Mouse (Mus musculus) monocyte, adult 5-6 weeks (primary cell): ENCODE data around the gene Igsf10. TPM values are rescaled to one million over a fixed set of nuclear protein-coding genes. Genes with fewer than 3 reads are reported as not detected.
"Not testable (repeated sequence)": the region's sequence is repeated elsewhere in the genome, so short reads cannot be mapped to it uniquely, and the experiment has no call there.

Experiments
- ATAC-seq: fragments of 153-309, 156-312 bp; replicated peaks from 2 replicates; pipeline ENCODE4 v1.8.0; 2017; ENCODE audit warnings: mild to moderate bottlenecking; ENCODE audit not compliant: low TSS enrichment, insufficient number of reproducible peaks, severe bottlenecking, poor library complexity, low FRiP score
- total RNA-seq: library from RNA; stranded (forward); fragments of 200-1000, 200-491, 200-594 nt; gene quantifications from 3 replicates; pipeline ENCODE4 v1.2.3, GENCODE M21; 2017

Igsf10 gene
- total RNA-seq = 0.10 TPM in 1 of 3 replicates, not detected in the others

DNA sequence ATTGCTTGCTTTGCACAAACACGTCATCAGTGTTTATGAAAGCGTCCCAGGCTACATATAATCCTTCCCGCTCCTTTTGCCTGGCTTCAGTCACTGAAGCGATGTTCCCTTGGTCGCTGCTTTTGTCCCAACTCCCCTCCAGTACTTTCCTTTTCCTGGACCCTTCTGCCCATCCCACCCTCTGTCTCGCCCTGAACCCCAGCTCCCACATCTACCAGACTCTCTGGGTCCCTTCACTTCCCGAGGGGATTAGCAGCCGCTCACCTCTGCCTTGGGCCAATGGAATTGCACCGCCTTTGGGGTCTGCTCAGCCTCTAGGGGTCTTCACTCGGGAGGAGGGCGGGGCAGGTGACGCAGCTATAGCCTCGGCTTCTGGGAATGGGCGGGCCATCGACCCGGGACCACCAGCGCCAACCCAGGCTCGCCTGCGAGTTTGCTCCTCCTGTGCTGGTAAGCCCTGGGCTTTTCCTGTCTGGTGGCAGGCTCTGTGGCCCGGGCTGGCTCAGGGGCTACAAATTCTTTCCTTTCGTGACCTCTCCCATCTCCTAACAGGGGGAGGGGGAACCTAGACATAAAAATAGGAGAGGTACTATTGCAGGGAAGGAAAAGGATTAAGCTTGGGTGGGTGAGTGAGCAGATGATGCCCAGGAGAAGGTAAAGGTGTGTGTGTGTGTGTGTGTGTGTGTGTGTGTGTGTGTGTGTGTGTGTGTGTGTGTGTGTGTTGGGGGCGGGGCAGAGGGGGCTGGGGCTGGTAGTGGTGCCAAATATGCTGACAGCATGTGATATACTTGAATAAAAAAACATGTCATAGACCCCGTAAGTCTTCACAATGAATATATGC, at the start of gene Igsf10:
Gene Igsf10 (minus strand): TSS at position 330 of the 841 bp plus-strand sequence.
- ATAC-seq = 0 out of 2 replicates have a peak, but pooled peaks have one; percentile 35

DNA sequence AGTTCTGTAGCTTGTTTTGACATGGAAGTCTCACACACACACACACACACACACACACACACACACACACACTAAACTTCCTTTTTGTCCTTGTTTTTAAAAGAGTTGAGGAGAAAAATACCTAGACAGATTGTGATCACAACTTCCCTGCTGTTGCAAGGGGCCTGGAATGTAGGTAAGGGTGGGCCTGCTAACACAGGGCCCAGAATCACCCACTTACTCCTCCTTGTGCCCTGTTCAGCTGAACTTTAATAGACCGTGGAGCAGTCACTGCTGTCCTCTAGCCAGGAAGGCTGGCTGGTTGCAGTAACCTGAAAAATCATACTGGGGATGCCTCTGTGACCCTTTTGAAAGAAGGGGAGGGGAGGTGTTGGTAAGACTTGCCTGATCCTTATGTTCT, 41.4 kb upstream of the Igsf10 start:
- no peak for ATAC-seq

DNA sequence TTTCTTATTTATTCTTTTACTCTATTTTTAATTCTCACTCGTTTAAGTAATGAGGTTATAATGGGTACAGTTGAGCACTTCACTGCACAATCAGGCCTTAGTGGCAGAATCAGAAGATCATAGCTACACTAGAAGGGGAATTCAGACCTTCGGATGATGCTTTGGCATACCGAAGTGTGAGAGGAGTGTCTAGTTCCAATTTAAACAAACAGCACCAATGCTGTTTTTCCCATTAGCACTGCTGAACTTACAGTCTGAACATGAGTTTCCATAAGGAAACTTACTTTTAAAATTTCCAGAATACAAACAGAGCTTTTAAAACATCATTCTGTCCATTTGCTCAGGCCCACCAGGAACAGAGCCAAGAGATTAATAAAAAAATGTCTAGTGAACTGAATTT, 40.8 kb upstream of the Igsf10 start:
- ATAC-seq = no peak

DNA sequence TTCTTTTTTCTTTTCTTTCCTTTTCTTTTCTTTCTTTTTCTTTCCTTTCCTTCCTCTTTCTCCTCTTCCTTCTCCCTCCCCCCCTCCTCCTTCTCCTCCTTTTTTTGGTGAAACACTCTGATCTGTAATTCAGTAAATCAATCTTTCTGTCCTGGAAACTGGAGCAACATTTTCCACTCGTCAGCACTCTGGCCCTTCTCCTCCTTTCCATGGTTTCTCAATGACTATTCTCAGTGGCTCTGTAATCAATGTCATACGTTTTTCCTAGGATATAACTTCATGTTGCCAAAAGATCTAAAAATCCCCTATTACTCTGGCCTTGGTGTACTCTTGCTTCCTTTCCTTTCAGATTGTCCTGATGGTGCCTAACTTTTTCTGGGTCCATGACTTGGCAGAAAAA, 40.1 kb upstream of the Igsf10 start:
- ATAC-seq = no peak

DNA sequence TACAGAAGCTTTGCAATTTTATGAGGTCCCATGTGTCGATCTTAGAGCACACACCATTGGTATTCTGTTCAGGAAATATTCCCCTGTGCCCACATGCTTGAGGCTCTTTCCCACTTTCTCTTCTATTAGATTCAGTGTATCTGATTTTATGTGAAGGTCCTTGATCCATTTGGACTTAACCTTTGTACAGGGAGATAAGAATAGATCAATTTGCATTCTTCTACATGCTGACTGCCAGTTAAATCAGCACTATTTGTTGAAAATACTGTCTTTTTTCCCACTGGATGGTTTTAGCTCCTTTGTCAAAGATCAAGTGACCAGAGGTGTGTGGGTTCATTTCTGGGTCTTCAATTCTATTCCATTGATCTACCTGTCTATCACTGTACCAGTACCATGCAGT, 34.6 kb upstream of the Igsf10 start:
- not testable (repeated sequence) for ATAC-seq

DNA sequence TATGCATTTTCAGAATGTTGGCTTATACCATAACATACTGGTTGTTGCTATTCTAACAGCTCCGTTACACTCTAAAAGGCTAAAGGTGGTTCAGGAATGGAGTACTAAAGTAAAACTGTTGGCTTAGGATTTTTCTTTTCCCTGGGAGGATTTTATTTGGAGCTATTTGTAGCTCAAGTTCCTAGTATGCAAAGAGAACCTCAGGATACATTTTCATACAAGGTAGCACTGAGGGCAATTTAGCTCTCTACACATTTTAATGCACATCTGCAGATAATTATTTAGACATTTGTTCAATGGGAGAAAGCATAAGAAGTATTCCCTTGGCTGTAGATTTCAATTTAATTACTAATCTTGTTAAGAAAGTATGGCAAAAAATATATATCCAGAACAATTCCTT, 17.7 kb upstream of the Igsf10 start:
- no peak for ATAC-seq

DNA sequence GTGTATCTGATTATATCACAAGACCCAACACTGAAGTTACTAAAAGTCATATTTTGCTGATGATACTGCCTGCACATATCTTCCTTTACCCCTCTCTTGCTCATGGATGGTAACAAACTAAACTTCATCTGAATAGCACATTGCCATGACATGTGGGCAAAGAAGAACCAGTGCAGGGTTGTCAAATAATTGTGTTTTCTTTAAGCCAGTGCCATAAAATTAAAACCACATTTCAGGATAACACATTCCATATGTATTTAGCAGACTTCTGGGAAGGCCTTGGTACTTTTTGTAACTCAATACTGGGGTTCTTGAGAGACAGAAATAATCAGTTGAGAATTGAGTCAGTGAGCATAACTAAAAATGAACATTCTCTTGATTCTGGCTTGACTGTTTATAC, 15.9 kb upstream of the Igsf10 start:
- no peak for ATAC-seq

DNA sequence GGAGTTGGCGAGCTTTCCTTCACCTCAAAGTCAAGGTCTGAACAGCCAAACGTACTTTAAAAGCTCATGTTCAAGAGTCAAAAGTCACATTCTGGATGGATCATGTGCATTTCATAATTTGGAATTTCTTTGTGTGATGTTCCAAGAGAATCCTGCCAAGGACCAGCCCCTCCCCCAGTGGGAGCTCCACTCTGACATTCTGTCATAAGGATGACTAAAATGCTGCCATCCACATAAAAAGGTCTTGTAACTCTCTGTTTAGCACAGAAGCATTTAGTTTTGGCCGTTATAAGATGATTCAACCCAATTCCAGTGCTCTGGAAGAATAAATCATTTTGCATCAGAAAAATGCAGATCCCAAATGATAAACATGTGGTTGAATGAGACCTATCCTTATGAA, 10.0 kb upstream of the Igsf10 start:
- no peak for ATAC-seq

DNA sequence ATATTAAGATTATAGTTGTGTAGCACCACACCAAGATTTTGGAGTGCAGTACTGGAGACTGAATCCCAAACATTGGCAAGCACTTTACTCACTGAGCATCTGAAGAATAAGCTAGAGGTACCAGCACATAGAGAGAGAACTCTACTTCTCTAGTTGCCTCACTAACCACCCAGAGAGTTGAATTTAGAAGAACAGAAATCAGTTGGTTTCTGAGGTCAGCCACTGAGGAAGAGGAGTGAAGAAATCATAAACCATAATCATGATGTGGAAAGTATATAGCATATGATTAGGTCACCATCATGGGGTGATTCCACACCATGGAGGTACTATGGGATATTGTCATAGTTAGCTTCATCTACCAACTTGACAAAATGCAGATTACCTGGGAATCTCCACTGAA, 7.6 kb upstream of the Igsf10 start:
- ATAC-seq = no peak

DNA sequence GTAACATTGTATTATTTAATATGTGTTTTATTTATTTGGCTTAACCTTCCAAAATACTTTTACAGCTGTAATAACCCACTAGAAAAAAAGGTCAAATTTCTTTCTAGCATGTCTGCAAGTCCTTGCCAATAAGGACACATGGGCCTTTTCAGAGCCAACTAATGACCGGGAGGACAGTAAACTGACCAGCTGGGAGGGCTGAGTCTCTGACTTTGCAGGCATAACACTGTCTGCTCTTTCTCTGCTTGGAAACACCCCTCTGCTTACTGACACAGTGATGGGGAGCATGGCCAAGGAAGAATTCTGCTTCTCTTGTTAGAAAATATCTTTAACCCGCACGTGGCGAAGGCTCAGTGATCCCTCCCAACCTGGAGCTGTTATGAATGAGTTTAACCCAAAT, 1.2 kb downstream of the Igsf10 start:
- ATAC-seq = no peak

DNA sequence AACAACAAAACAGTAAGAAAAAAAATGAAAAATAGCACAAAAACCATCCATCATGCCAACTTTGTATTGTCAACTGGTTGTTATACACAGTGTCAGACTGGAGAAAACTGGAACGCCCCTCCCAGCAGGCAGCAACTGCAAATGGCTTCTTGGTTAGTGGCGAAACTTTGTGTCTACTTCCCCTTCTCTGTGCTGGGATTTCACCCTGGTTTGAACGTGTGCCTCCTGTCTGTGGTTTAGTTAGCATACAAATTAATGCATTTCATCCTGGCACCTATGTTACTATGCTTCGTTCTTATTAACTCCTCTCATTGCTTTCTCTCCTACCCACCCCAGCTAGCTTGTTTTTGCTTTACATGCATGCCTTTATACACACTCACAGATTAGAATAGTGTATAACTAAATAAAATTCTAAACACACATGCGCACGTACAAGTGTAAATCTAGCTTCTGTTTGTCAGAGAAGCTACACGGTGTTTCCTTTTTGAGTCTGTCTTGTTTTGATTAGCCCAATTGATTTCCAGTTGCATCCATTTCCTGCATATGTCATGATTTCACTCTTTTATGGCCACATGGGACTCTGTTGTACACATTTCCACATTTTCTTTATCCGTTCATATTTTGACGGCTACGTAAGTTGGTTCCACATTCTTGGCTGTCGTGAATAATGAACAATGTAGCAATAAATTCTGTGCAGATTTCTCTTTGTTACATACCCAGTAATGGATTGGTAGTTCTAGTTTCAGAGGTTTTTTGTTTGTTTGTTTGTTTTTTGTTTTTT, 2.4 kb downstream of the Igsf10 start:
- ATAC-seq = peak; percentile 88

DNA sequence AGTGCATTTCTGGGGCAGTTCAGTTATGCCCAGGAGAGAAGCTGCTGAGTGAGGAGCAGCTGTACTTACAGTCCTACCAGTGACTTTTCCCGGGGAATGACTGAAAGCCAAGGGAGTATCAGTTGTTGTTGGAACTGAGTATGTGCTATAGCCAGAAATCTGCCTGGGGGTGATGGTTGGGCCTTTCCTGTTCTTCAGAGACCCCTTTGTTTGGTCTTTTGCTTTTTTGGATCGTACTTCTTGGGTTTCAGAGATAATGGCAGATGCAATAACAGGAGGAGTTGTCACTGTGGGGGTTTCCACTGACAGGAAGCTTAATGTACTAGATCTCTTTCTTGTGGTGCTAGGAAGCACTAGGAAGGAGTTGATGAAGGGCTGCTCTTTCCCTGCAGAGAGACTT, 15.7 kb downstream of the Igsf10 start:
- no peak for ATAC-seq

DNA sequence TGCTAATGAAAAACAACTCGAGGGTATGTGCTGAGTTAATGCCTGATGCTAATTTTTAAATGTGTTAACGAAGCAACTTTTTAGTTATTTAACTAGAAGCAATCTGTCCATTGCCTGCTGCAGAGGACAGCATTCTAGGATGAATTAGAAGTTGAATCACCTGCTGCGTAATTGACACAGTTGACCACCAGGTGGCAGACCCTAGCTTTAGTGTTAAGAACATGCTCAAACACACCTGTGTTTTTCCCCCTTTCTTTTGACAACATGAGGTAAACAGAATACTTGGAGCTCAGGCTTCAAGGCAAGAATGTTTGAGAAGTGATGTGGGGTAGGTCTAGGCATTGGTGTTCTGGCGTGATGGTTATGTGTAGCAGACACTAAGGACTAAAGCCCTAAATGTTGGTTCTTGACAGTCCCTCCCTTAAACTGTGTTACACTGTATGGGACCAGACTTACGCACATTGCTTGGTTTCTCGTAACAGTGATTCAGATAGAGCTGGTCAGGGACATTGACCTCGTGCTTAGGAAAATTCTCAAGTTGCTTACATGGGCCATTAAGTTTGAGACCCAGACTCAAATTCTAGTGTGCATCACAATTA, 22.8 kb downstream of the Igsf10 start:
- ATAC-seq = peak; percentile 75

DNA sequence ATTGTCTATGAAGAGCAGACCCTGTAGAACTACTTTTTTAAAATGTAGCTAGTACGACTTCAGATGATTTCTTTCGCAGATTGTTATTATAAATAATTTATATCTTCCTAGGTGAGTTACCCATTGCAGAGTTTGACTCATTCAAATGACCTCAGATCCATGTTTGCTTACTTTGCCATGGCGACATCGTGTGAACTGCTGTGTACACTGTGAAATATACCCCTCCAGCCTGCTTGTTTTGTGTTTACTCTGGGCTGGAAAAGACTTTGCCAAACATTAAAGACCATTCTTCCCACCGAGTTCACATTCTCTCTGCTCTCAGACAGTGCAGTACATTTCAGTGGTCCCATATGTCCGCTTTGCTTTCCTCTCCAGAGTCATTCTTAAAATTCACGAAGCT, 28.1 kb downstream of the Igsf10 start:
- ATAC-seq = no peak

DNA sequence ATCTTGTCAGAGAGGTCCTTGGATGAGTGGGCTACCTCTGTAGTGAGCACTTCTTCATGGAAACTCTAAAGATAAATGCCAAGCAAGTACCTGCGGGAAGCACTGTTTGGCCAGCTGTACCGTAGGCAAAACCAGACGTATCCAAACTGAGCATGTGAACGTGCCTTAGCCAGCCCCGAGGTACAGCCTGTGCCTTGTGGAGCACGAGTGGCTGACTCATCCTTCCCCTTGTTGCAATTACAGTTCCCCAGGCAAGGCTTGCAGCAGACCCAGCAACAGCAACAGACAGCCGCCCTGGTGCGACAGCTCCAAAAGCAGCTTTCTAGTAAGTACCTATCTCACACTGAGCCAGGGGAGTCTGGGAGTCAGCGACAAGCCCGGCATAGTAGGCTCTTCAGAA, 31.6 kb downstream of the Igsf10 start:
- no peak for ATAC-seq

DNA sequence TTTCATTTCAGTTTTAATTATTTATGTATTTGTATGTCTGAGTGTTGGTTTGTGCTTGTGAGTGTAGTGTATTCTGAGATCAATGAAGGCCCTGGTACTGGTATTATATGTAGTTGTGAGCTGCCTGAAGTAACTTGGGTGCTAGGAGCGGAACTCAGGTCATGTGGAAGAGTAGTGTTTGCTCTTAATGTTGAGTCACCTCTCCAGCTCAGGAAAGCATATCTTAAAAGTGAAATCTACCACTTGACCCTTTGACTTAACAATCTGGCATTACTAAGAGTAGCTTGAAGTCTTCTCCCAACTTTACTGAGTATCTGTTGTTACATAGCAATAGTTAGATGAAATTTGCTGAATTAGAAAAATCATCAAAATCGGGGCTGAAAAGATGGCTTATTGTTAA, 38.7 kb downstream of the Igsf10 start:
- no peak for ATAC-seq

DNA sequence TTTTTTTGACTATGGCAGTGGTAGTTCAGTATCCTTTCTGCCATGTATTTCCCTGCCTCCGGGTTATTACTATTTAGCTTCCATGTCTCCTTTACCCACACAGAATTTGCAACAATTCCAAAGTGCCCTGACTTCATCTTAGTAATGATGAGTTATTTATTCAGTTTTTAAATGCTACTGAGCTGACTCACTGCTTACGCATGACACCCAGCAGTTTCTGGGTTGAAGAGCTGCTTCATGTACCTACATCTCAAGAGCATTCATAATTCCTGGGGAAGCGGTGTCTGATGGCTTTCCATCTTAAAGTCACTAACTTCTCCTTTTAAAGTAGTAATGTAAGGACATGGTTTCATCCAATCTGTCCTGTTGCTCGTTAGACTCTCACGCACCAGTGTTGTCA, 39.2 kb downstream of the Igsf10 start:
- ATAC-seq = no peak

DNA sequence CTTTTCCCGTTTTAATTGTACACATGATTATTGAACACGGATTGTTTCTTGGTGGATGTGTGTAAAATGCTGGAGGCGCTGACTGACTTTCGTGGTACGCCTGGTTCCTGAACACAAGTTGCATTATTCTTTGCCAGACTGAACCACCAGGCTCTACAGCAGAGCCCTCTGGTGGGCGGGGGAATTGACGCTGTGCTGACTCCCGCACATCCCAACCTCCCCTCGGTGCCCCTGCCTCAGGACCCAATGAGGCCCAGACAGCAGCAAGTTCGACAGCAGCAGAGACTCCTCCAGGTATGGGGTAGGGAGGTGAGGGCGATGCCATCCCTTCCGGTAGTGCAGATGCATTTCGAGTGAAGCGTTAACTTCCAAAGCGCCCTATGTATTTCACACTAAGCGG, 46.5 kb downstream of the Igsf10 start:
- ATAC-seq = no peak

DNA sequence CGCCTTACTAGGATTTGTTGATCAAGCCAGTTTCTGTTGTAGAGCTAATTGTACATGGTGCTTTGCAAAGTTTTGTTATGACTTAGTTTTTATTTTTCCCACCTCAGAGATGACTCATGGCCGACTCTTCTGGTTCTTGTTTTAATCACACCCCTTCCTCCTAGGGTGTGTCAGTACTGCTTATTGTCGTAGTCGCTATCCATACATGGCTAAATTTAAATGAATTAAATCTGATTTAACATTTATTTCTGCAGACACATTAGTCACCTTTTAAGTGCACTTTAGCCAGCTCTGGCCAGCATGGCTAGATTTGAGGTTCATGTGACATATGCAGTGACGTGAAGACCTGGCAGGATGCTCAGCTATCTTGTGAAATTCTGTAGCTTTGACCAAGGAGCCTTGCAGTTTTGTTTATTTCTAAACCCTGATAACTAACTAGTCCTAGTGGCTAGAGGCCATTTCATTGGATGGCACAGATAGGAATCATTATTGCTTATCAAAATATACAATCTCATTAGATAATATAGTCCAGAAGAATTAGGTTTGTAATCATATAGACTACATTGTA, 47.5 kb downstream of the Igsf10 start:
- no peak for ATAC-seq
